Mouse (Mus musculus) midbrain, postnatal 0 days (tissue): ENCODE results near the gene Camk2d. TPM values are rescaled to one million over a fixed set of nuclear protein-coding genes. Genes with fewer than 3 reads are reported as not detected.

Source experiments
- ATAC-seq: fragments of 200-750 bp; cut with Nextera tagmentation; 2 replicates; pipeline ENCODE4 v1.8.0; 2017; ENCODE audit warnings: moderate number of reproducible peaks, mild to moderate bottlenecking, moderate TSS enrichment, moderate library complexity; ENCODE audit not compliant: low FRiP score
- DNase-seq: peaks from one replicate; pipeline ENCODE4 v3.0.0-alpha.2; 2015; ENCODE audit warnings: low spot score
- H3K27ac ChIP-seq: fragments of 300-500 bp; sonication (generic); 2 replicates; pipeline ENCODE4 v1.5.1; 2014; ENCODE audit warnings: low read depth, mild to moderate bottlenecking, low read length, mixed read lengths
- H3K27me3 ChIP-seq: fragments of 300-500 bp; sonication (generic); 2 replicates; pipeline ENCODE4 v1.6.1; 2014; ENCODE audit warnings: low read length, control low read depth, mixed read lengths; ENCODE audit not compliant: insufficient read depth
- H3K36me3 ChIP-seq: fragments of 300-500 bp; sonication (generic); 2 replicates; pipeline ENCODE4 v1.6.1; 2014; ENCODE audit warnings: low read length, control low read depth, mixed read lengths; ENCODE audit not compliant: insufficient read depth
- H3K4me1 ChIP-seq: fragments of 300-500 bp; sonication (generic); 2 replicates; pipeline ENCODE4 v1.6.1; 2014; ENCODE audit warnings: mild to moderate bottlenecking, control low read depth, antibody characterized with exemption, low read length, mixed read lengths; ENCODE audit not compliant: insufficient read depth
- H3K4me2 ChIP-seq: fragments of 300-500 bp; sonication (generic); 2 replicates; pipeline ENCODE4 v1.6.1; 2014; ENCODE audit warnings: low read depth, mild to moderate bottlenecking, low read length, mixed read lengths; ENCODE audit not compliant: poor library complexity, severe bottlenecking
- H3K4me3 ChIP-seq: fragments of 300-500 bp; sonication (generic); 2 replicates; pipeline ENCODE4 v1.5.1; 2014; ENCODE audit warnings: low read depth, mild to moderate bottlenecking, low read length, moderate library complexity
- H3K9ac ChIP-seq: fragments of 300-500 bp; sonication (generic); replicated peaks from 2 replicates; pipeline ENCODE4 v1.6.1; 2014; ENCODE audit warnings: mild to moderate bottlenecking, low read length, moderate library complexity, mixed read lengths; ENCODE audit not compliant: poor library complexity, severe bottlenecking
- H3K9me3 ChIP-seq: fragments of 300-500 bp; sonication (generic); 2 replicates; pipeline ENCODE4 v1.6.1; 2016; ENCODE audit warnings: low read length, control low read depth
- CTCF ChIP-seq: IDR thresholded peaks from 2 replicates; pipeline ENCODE4 v1.5.1; 2016; ENCODE audit warnings: antibody characterized with exemption, mild to moderate bottlenecking
- WGBS: fragments of 180-500 bp; shearing (Covaris S2); extraction: QIAGEN DNeasy Blood & Tissue Kit; methylation state at CpG from one replicate; pipeline ENCODE4 v1.1.7; 2014; 5-methylcytosine and 5-hydroxymethylcytosine counted together
- polyA plus RNA-seq: library from polyadenylated mRNA; unstranded; fragments of >200 nt; fragmentation: Nextera tagmentation; extraction: Ambion mirVana; gene quantifications from 2 replicates; pipeline ENCODE4 v1.2.1, GENCODE M21; 2015
- total RNA-seq: library from RNA; depleted of rRNA; stranded (reverse); fragments of >200 nt; gene quantifications from 2 replicates; pipeline ENCODE4 v1.2.3, GENCODE M21; 2014

Camk2d gene
- total and polyA plus RNA-seq, 2 experiments from 2014 or later, result 95.8 to 143 TPM

DNA sequence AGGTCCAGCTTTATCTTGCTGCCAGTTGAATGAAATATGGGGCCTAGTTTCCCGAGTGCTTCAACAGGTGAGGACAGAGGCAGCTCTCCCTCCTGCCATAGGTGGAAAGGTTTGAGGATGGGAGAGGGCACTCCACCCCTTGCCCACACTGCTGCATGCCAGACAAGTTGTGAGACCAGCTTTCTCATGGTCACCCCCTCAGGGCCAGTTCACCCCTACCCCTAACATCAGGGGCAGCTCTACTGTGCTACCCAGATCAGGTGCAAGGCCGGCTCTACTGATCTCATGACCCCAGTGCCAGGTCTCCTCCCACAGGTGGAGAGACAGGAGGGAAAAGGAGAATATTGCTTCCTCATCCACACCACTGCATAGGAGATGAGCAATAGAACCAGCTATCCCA is 136.2 kb downstream of the Camk2d start:
- no peak for TF ChIP-seq CTCF
- Histone ChIP-seq H3K4me2 (no peak overlapping the region), H3K9me3 (no peaks in the 10 kb centered on the region), H3K9ac (no peak overlapping the region), H3K27ac (no peak overlapping the region), H3K27me3 (no peaks in the 10 kb centered on the region), H3K36me3 (no peaks in the 10 kb centered on the region), H3K4me1 (no peaks in the 10 kb centered on the region), H3K4me3 (no peak overlapping the region)
- ATAC-seq (no peak), DNase-seq (no peak)
- WGBS, result 94% methylated on average over 2 of the region's 2 CpGs

DNA sequence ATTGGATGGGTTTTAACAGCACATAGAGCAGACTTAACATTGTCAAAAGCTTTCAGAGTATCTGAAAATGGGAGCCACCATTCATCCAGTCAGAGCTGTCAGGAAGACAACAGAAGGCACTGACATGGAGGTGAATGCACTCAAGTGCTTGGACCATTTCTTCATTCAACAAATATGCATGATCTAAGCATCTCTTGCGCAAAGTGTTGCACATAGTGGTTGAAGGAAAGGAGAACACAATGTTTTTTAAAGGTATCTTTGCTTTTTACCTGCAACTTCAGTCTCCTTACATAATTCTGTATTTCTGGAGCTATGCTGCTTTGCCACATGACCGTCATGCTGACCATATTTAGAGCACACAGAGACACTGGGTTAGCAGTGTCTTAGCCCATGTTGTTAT is 138.4 kb downstream of the Camk2d start:
- no peak overlapping the region for H3K9ac ChIP-seq
- no peaks in the 10 kb centered on the region for H3K27me3 ChIP-seq
- no peaks in the 10 kb centered on the region for H3K9me3 ChIP-seq
- ATAC-seq (no peak), DNase-seq (no peak)
- no peaks in the 10 kb centered on the region for H3K36me3 ChIP-seq
- no peak overlapping the region for H3K27ac ChIP-seq
- 95% methylated on average over 2 of the region's 2 CpGs for WGBS
- H3K4me1 ChIP-seq, result no peaks in the 10 kb centered on the region
- TF ChIP-seq CTCF, result no peak
- no peak overlapping the region for H3K4me3 ChIP-seq
- no peak overlapping the region for H3K4me2 ChIP-seq

- H3K9me3 ChIP-seq, result no peaks in the 10 kb centered on the region
- WGBS, result 83% methylated on average over 5 of the region's 5 CpGs
- no peaks in the 10 kb centered on the region for H3K36me3 ChIP-seq
- no peak overlapping the region for H3K9ac ChIP-seq
- DNase-seq (no peak), ATAC-seq (no peak)
- no peak overlapping the region for H3K4me3 ChIP-seq
- no peak overlapping the region for H3K4me2 ChIP-seq
- no peaks in the 10 kb centered on the region for H3K27me3 ChIP-seq
- no peaks in the 10 kb centered on the region for H3K4me1 ChIP-seq
- no peak for TF ChIP-seq CTCF
- H3K27ac ChIP-seq, result no peak overlapping the region
Measured at GRCm38 (mm10) chr3:126735211-126735610, 139.1 kb downstream of the Camk2d start.

DNA sequence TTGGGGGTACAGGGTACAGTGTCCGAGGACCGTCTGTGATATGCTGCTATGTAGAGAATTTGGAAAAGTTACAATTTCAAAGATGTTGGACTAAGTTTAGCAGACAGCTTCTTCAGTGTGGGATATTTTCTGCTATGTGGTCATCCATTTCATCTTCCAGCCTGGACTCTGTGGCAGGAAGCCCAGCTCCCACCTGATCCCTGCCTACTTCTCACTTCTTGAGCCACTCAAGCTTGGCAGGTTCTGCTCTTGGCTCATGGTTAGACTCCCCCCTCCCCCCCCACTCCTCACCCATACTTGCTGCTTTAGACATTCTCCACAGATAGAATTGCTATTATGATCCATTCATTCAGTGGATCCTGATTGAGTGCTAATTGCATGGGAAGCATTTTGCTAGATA is 141.0 kb downstream of the Camk2d start:
- no peak overlapping the region for H3K4me2 ChIP-seq
- DNase-seq, result peak; percentile 58
- no peaks in the 10 kb centered on the region for H3K9me3 ChIP-seq
- H3K27ac ChIP-seq, result no peak overlapping the region
- no peaks in the 10 kb centered on the region for H3K36me3 ChIP-seq
- TF ChIP-seq CTCF, result no peak
- no peaks in the 10 kb centered on the region for H3K27me3 ChIP-seq
- 97% methylated on average over 2 of the region's 2 CpGs for WGBS
- no peak overlapping the region for H3K4me3 ChIP-seq
- no peaks in the 10 kb centered on the region for H3K4me1 ChIP-seq
- no peak; the same call in 1 of the 2 replicates for ATAC-seq
- no peak overlapping the region for H3K9ac ChIP-seq

GRCm38 (mm10) chr3:126740146-126740545 is 144.0 kb downstream of the Camk2d start:
- no peaks in the 10 kb centered on the region for H3K36me3 ChIP-seq
- no peaks in the 10 kb centered on the region for H3K9me3 ChIP-seq
- H3K4me2 ChIP-seq, result no peak overlapping the region
- H3K9ac ChIP-seq, result no peak overlapping the region
- 0 out of 2 replicates have a peak, but pooled peaks cover under 1% of the 10 kb centered on the region for H3K4me1 ChIP-seq
- no peak for TF ChIP-seq CTCF
- WGBS, result 86% methylated on average over 1 of the region's 1 CpGs
- DNase-seq, result no peak
- no peaks in the 10 kb centered on the region for H3K27me3 ChIP-seq
- no peak for ATAC-seq
- no peak overlapping the region for H3K4me3 ChIP-seq
- H3K27ac ChIP-seq, result no peak overlapping the region

DNA sequence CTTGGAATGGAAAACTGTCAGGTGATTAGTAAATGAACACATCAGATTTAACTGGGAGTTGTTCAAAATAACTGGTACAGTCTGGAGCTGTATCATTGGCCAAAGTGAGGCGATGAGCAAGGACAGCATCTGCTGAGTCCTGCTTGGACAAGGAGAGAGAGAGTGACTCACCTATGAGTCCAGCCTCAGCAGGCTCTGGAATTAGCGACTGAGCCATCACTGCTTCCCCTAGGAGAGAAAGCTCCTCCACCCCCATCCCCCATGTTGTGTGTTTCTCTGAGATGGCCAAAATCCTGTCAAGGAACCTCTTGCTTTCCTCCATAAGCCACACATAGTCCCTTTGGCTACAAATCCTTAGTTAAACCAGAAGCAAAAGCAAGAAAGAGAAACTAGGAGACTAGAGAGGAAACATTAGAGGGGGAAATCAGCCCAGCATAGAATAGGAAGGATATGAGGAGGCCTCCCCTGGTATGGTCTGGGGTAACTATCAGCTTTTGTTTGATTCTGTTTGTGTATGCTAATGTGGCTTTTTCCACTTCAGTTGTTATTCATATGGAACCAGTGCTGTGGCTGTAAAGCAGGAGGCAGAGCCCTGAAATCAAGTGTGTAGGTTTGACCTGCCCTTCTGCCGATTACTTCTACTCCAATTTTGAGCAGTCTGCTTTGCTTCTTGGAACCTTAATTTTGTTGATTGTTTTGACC is 148.5 kb downstream of the Camk2d start:
- 58% methylated on average over 3 of the region's 3 CpGs for WGBS
- Histone ChIP-seq H3K36me3 (no peaks in the 10 kb centered on the region), H3K9ac (no peak overlapping the region), H3K4me2 (no peak overlapping the region), H3K27me3 (no peaks in the 10 kb centered on the region), H3K27ac (no peak overlapping the region), H3K9me3 (no peaks in the 10 kb centered on the region), H3K4me3 (no peak overlapping the region), H3K4me1 (0 out of 2 replicates have a peak, but pooled peaks cover 7% of the 10 kb centered on the region)
- DNase-seq (peak; percentile 38), ATAC-seq (no peak)
- TF ChIP-seq CTCF, result no peak
